Mouse (Mus musculus) forebrain, embryonic 13.5 days (tissue): ENCODE data around the gene Pygo1. TPM values are rescaled to one million over a fixed set of nuclear protein-coding genes. Genes with fewer than 3 reads are reported as not detected.

ENCODE experiments used
- ATAC-seq: fragments of 200-750 bp; cut with Nextera tagmentation; 2 replicates; pipeline ENCODE4 v1.8.0; 2017
- H3K27ac ChIP-seq: fragments of 300-500 bp; sonication (generic); 2 replicates; pipeline ENCODE4 v1.5.1; 2015; ENCODE audit warnings: inconsistent platforms, mild to moderate bottlenecking, moderate library complexity
- H3K27me3 ChIP-seq: fragments of 300-500 bp; sonication (generic); 2 replicates; pipeline ENCODE4 v1.6.1; 2015; ENCODE audit warnings: mild to moderate bottlenecking, inconsistent platforms
- H3K36me3 ChIP-seq: fragments of 300-500 bp; sonication (generic); 2 replicates; pipeline ENCODE4 v1.6.1; 2015; ENCODE audit warnings: mild to moderate bottlenecking, inconsistent platforms; ENCODE audit not compliant: poor library complexity, severe bottlenecking
- H3K4me1 ChIP-seq: fragments of 300-500 bp; sonication (generic); 2 replicates; pipeline ENCODE4 v1.6.1; 2015; ENCODE audit warnings: inconsistent platforms
- H3K4me2 ChIP-seq: fragments of 300-500 bp; sonication (generic); 2 replicates; pipeline ENCODE4 v1.6.1; 2015; ENCODE audit warnings: inconsistent platforms, mild to moderate bottlenecking, moderate library complexity
- H3K4me3 ChIP-seq: fragments of 300-500 bp; sonication (generic); 2 replicates; pipeline ENCODE4 v1.5.1; 2015; ENCODE audit warnings: mild to moderate bottlenecking, inconsistent platforms
- H3K9ac ChIP-seq: fragments of 300-500 bp; sonication (generic); 2 replicates; pipeline ENCODE4 v1.6.1; 2015; ENCODE audit warnings: mild to moderate bottlenecking, inconsistent platforms
- H3K9me3 ChIP-seq: fragments of 300-500 bp; sonication (generic); replicated peaks from 2 replicates; pipeline ENCODE4 v1.6.1; 2016; ENCODE audit warnings: inconsistent platforms
- WGBS: fragments of 180-500 bp; shearing (Covaris S2); methylation state at CpG from one replicate; pipeline ENCODE4 v1.1.7; 2015; 5-methylcytosine and 5-hydroxymethylcytosine counted together
- polyA plus RNA-seq: library from polyadenylated mRNA; unstranded; fragments of >200 nt; fragmentation: Nextera tagmentation; extraction: Ambion mirVana; gene quantifications from 2 replicates; pipeline ENCODE4 v1.2.1, GENCODE M21; 2015

Gene Pygo1
- 10.5 and 10.7 TPM in 2 replicates for polyA plus RNA-seq

DNA sequence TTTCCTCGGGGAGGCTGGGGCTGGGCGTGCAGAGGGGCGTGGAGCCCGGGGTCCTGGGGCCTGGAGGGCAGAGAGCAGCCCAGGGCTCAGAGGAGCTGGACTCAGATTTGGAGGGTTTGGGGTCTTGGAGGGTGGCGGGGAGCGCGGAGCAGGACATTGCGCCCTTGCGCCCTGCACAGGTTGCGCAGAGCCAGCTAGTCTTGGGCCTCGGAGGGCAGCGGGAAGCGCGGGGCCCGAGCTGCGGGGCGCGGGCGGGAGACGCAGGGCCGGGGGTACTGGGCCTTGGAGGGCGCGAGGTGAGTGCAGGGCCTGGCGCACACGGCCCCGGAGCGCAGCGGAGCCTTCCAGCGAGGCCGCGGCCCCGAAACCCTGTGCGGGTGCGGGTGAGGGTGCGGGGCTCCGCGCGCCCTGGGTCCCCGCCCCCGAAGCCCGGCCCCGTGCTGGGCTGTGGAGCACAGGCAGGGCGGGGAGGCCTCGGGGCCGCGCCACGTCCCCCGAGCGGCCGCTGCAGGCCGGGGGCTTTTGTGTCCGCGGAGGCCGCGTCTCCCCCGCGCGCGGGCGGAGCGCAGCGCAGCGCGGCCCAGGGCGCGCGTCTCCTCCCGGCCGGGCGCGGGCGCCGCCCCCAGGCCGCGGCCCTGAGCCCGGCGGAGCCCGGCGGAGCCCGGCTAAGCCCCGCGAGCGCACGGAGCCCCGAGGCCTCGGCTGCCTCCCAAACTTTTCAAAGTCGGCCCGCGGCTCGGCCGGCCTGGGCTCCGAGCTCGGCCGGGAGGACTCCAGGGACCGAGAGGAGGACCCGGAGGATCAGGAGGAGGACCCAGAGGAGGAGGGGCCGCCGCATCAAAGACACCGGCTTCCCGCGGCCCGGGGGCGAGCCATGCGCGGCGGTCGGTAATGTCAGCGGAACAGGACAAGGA, at the start of gene Pygo1:
Gene Pygo1, plus strand, starts transcription at position 625 of the 914 bp plus-strand sequence.
- Histone ChIP-seq H3K36me3 (0 out of 2 replicates have a peak, but pooled peaks cover 1% of the 10 kb centered on the region), H3K9me3 (no peaks in the 10 kb centered on the region), H3K27ac (peak within 1 kb of the TSS; percentile 78), H3K4me1 (peaks cover 29% of the 10 kb centered on the region), H3K4me3 (peak within 1 kb of the TSS; percentile 75), H3K27me3 (no peaks in the 10 kb centered on the region), H3K4me2 (peak within 1 kb of the TSS; percentile 95), H3K9ac (peak within 1 kb of the TSS; percentile 88)
- ATAC-seq = peak; percentile 86
- WGBS = under 1% methylated on average over 55 of the region's 108 CpGs

DNA sequence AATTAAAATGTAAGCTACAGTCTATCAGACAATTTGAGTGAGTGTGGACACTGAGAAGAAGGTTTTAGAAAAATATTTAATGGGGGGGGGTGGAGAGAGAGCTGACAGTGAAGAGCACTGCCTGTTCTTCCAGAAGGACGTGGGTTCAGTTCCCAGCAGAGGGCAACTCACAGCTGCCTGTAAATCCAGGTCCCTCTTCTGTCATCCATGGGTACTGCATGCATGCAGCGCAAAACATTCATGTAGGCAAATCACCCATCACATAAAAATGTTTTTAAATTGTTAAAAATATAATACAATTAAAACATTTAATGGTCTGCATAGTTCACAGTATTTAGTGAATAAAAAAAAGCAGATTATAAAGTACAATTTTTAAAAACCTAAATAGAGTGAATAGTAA, 49.6 kb upstream of the Pygo1 start:
- 92% methylated on average over 2 of the region's 2 CpGs for WGBS

DNA sequence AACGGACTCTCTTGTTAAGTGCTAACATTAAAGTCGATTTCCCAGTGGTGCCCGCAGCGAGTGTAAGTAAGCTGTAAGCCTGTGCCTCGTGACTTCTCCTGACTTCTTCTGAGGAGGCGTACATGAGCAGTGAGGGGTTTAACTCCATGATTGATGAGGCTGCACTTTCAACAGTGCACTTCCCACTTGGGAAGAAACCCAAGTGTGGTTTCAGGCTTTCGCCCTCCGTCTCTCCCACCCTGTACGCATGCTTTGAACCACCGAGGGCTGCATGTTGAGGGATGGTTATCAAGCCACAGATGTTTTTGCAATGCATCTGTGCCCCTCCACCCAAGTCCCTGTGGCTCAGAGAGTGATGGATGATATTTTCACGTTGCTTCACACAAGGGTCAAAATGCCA, 47.5 kb upstream of the Pygo1 start:
- no peak for ATAC-seq
- Histone ChIP-seq H3K9ac (no peak overlapping the region), H3K4me3 (no peak overlapping the region), H3K9me3 (no peaks in the 10 kb centered on the region), H3K4me1 (peaks cover 37% of the 10 kb centered on the region), H3K27ac (no peak overlapping the region), H3K27me3 (peaks cover 15% of the 10 kb centered on the region; the same call in 1 of the 2 replicates), H3K4me2 (no peak overlapping the region), H3K36me3 (no peaks in the 10 kb centered on the region)
- 45% methylated on average over 11 of the region's 11 CpGs for WGBS

More for the DNA sequence above, 49.6 kb upstream of the Pygo1 start:
- Histone ChIP-seq H3K27me3 (0 out of 2 replicates have a peak, but pooled peaks cover 12% of the 10 kb centered on the region), H3K4me3 (no peak overlapping the region), H3K4me2 (no peak overlapping the region), H3K27ac (no peak overlapping the region), H3K9me3 (no peaks in the 10 kb centered on the region), H3K36me3 (no peaks in the 10 kb centered on the region), H3K4me1 (peaks cover 43% of the 10 kb centered on the region), H3K9ac (no peak overlapping the region)
- no peak for ATAC-seq

- Histone ChIP-seq H3K36me3 (no peaks in the 10 kb centered on the region), H3K9ac (no peak overlapping the region), H3K4me2 (no peak overlapping the region), H3K9me3 (no peaks in the 10 kb centered on the region), H3K27ac (no peak overlapping the region), H3K4me3 (no peak overlapping the region), H3K27me3 (peaks cover 15% of the 10 kb centered on the region; the same call in 1 of the 2 replicates), H3K4me1 (peaks cover 34% of the 10 kb centered on the region)
- WGBS = 46% methylated on average over 6 of the region's 6 CpGs
- ATAC-seq = no peak
Measured at GRCm38 (mm10) chr9:72878656-72879055, 46.8 kb upstream of the Pygo1 start.

DNA sequence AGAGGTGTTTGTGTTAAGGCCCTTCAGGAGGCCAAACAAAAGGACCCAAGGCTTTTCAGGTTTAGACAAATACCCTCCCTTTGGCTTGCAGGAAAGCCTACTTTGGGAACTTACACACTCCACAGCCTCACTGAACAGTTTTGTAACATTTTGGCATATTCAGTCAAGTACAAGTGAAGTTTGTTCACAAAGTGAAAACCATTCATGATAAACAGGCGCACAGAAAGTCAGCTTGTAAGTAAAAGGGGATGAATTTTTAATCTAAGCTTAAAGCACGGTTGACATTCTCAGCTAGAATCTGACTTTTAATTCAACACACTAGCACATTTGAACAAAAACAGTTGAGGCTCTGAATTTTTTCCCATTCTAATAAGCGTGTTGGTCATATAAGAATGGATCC, 45.8 kb upstream of the Pygo1 start:
- Histone ChIP-seq H3K4me3 (no peak overlapping the region), H3K4me1 (peaks cover 34% of the 10 kb centered on the region), H3K27me3 (peaks cover 15% of the 10 kb centered on the region; the same call in 1 of the 2 replicates), H3K4me2 (no peak overlapping the region), H3K9me3 (no peaks in the 10 kb centered on the region), H3K9ac (no peak overlapping the region), H3K27ac (no peak overlapping the region), H3K36me3 (no peaks in the 10 kb centered on the region)
- ATAC-seq = no peak
- 21% methylated on average over 3 of the region's 3 CpGs for WGBS

DNA sequence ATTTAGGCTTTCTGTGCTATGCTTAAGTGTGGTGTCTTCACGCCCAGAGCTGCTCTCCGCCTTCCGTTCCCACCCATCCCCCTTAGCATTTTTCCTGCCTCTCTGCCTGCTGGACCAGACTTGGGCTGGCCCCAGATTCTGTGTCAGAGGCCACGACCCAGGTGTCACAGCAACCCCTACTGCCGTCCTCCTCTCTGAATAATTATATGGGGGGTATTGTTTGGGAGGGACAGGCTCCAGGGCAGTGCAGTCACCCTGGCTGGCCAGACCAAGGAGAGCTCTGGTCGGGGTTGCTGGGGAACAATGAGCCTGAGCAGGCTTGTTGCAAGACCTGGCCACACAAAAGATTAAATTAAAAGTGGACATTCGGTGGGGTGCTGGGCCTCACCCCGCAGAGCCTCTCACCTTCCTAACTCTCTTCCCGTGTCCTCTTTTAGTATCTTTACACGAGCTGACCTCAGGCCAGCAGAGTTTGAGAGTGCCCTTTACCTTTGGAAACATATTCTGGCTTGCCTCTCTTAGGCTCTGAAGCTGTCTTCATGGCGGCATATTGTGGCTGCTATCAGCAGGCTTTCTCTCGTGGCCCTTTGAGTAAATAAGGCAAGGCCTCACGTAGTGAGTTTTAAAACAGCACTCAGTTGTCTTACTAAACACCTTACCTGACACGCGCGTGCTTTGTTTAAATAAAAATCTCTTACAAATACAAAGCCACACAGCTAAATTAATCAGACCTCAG, 45.1 kb upstream of the Pygo1 start:
- Histone ChIP-seq H3K4me1 (peaks cover 34% of the 10 kb centered on the region), H3K27me3 (peaks cover 15% of the 10 kb centered on the region; the same call in 1 of the 2 replicates), H3K4me3 (no peak overlapping the region), H3K9me3 (no peaks in the 10 kb centered on the region), H3K9ac (no peak overlapping the region), H3K36me3 (no peaks in the 10 kb centered on the region), H3K27ac (no peak overlapping the region), H3K4me2 (no peak overlapping the region)
- whole genome bisulfite sequencing = 15% methylated on average over 16 of the region's 16 CpGs
- ATAC-seq = no peak

- 16% methylated on average over 15 of the region's 15 CpGs for WGBS
- Histone ChIP-seq H3K9ac (peak overlapping the region; percentile 26; the same call in 1 of the 2 replicates), H3K4me2 (no peak overlapping the region)
Measured at GRCm38 (mm10) chr9:72881026-72881768, 44.2 kb upstream of the Pygo1 start.

GRCm38 (mm10) chr9:72883940-72884339, 41.5 kb upstream of the Pygo1 start:
- 17% methylated on average over 3 of the region's 3 CpGs for WGBS
- H3K4me1 ChIP-seq = peaks cover 29% of the 10 kb centered on the region
- no peak overlapping the region for H3K27ac ChIP-seq
- peaks cover 8% of the 10 kb centered on the region; the same call in 1 of the 2 replicates for H3K27me3 ChIP-seq
- no peak overlapping the region for H3K9ac ChIP-seq
- H3K4me2 ChIP-seq = no peak overlapping the region
- ATAC-seq = peak; percentile 75
- H3K9me3 ChIP-seq = no peaks in the 10 kb centered on the region
- no peak overlapping the region for H3K4me3 ChIP-seq
- no peaks in the 10 kb centered on the region for H3K36me3 ChIP-seq

More at GRCm38 (mm10) chr9:72881026-72881768, 44.2 kb upstream of the Pygo1 start:
- H3K4me1 ChIP-seq = peaks cover 34% of the 10 kb centered on the region
- peak overlapping the region; percentile 31; the same call in 1 of the 2 replicates for H3K27ac ChIP-seq
- no peaks in the 10 kb centered on the region for H3K9me3 ChIP-seq
- peaks cover 15% of the 10 kb centered on the region; the same call in 1 of the 2 replicates for H3K27me3 ChIP-seq
- no peak overlapping the region for H3K4me3 ChIP-seq
- no peaks in the 10 kb centered on the region for H3K36me3 ChIP-seq
- no peak for ATAC-seq

GRCm38 (mm10) chr9:72889777-72890176, 35.7 kb upstream of the Pygo1 start:
- H3K36me3 ChIP-seq = no peaks in the 10 kb centered on the region

GRCm38 (mm10) chr9:72890499-72891085, 34.9 kb upstream of the Pygo1 start:
- Histone ChIP-seq H3K4me2 (no peak overlapping the region), H3K4me1 (no peaks in the 10 kb centered on the region), H3K27me3 (no peaks in the 10 kb centered on the region), H3K9ac (no peak overlapping the region), H3K4me3 (no peak overlapping the region), H3K27ac (no peak overlapping the region), H3K36me3 (no peaks in the 10 kb centered on the region), H3K9me3 (no peaks in the 10 kb centered on the region)
- no peak for ATAC-seq
- 80% methylated on average over 10 of the region's 10 CpGs for WGBS

More at GRCm38 (mm10) chr9:72889777-72890176, 35.7 kb upstream of the Pygo1 start:
- no peak overlapping the region for H3K9ac ChIP-seq
- H3K27ac ChIP-seq = no peak overlapping the region
- H3K27me3 ChIP-seq = no peaks in the 10 kb centered on the region
- H3K4me1 ChIP-seq = no peaks in the 10 kb centered on the region
- 85% methylated on average over 1 of the region's 1 CpGs for WGBS
- ATAC-seq = no peak
- H3K4me2 ChIP-seq = no peak overlapping the region
- no peak overlapping the region for H3K4me3 ChIP-seq
- H3K9me3 ChIP-seq = no peaks in the 10 kb centered on the region

DNA sequence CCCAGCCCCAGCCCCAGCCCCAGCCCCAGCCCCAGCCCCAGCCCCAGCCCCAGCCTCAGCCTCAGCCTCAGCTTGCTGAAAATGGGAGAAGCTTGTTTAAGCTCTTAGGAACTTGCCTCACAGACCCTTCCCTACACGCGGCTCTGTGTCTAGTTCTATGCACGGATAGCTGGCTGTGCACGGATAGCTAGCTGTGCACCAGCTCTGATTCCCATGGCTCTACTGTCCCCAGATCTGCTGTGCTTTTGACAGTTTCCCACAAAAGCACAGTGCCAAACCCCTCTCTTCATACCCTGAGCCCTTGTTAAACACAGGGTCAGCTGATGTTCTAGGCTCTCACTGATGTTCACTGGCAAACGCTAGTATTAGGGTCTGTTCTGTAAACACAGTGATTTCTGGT, 32.7 kb upstream of the Pygo1 start:
- H3K9me3 ChIP-seq = no peaks in the 10 kb centered on the region
- WGBS = 89% methylated on average over 5 of the region's 5 CpGs
- no peak for ATAC-seq
- H3K9ac ChIP-seq = no peak overlapping the region
- H3K27ac ChIP-seq = no peak overlapping the region
- no peak overlapping the region for H3K4me3 ChIP-seq
- H3K36me3 ChIP-seq = no peaks in the 10 kb centered on the region
- H3K4me2 ChIP-seq = no peak overlapping the region
- H3K27me3 ChIP-seq = no peaks in the 10 kb centered on the region
- no peaks in the 10 kb centered on the region for H3K4me1 ChIP-seq
